Mouse (Mus musculus) cerebellum, adult 2 months (tissue): ENCODE results near the gene Camkmt.

ENCODE experiments used
- CTCF ChIP-seq: fragments of 200-500 bp; IDR thresholded peaks from 2 replicates; pipeline ENCODE4 v1.5.1; 2011; ENCODE audit warnings: low read depth, mild to moderate bottlenecking, control low read depth, low read length, moderate library complexity, borderline replicate concordance; ENCODE audit not compliant: insufficient read depth
- POLR2A ChIP-seq: fragments of 200-500 bp; IDR thresholded peaks from 2 replicates; pipeline ENCODE4 v1.6.1; 2011; ENCODE audit warnings: low read length, control low read depth, borderline replicate concordance; ENCODE audit not compliant: insufficient read depth

- no peak for TF ChIP-seq POLR2A
- no peak for TF ChIP-seq CTCF
Measured at GRCm38 (mm10) chr17:85488601-85489487, 398.5 kb downstream of the Camkmt start.
